Mouse (Mus musculus) limb, embryonic 14.5 days (tissue): ENCODE results near the gene 2510039O18Rik. TPM values are rescaled to one million over a fixed set of nuclear protein-coding genes. Genes with fewer than 3 reads are reported as not detected.

Experiments used
- ATAC-seq: fragments of 200-750 bp; cut with Nextera tagmentation; 2 replicates; pipeline ENCODE4 v1.8.0; 2017; ENCODE audit warnings: low read depth, moderate number of reproducible peaks, moderate TSS enrichment; ENCODE audit not compliant: low FRiP score
- DNase-seq: peaks from one replicate; pipeline ENCODE4 v3.0.0-alpha.2; 2015; ENCODE audit warnings: low spot score
- H3K27ac ChIP-seq: fragments of 300-500 bp; sonication (generic); replicated peaks from 2 replicates; pipeline ENCODE4 v1.5.1; 2014; ENCODE audit warnings: low read depth, mild to moderate bottlenecking, low read length, moderate library complexity, mixed read lengths
- H3K27me3 ChIP-seq: fragments of 300-500 bp; sonication (generic); 2 replicates; pipeline ENCODE4 v1.6.1; 2014; ENCODE audit warnings: low read length, mixed read lengths; ENCODE audit not compliant: control insufficient read depth, insufficient read depth
- H3K36me3 ChIP-seq: fragments of 300-500 bp; sonication (generic); 2 replicates; pipeline ENCODE4 v1.6.1; 2014; ENCODE audit warnings: mild to moderate bottlenecking, low read length, moderate library complexity, mixed read lengths; ENCODE audit not compliant: control insufficient read depth, insufficient read depth
- H3K4me1 ChIP-seq: fragments of 300-500 bp; sonication (generic); 2 replicates; pipeline ENCODE4 v1.6.1; 2014; ENCODE audit warnings: antibody characterized with exemption, low read length, mixed read lengths; ENCODE audit not compliant: control insufficient read depth, insufficient read depth
- H3K4me2 ChIP-seq: fragments of 300-500 bp; sonication (generic); replicated peaks from 2 replicates; pipeline ENCODE4 v1.6.1; 2014; ENCODE audit warnings: low read depth, mild to moderate bottlenecking, low read length, moderate library complexity; ENCODE audit not compliant: severe bottlenecking
- H3K4me3 ChIP-seq: fragments of 300-500 bp; sonication (generic); replicated peaks from 2 replicates; pipeline ENCODE4 v1.5.1; 2014; ENCODE audit warnings: low read length
- H3K9ac ChIP-seq: fragments of 300-500 bp; sonication (generic); 2 replicates; pipeline ENCODE4 v1.6.1; 2014; ENCODE audit warnings: mild to moderate bottlenecking, low read depth, low read length, moderate library complexity; ENCODE audit not compliant: severe bottlenecking
- H3K9me3 ChIP-seq: fragments of 300-500 bp; sonication (generic); 2 replicates; pipeline ENCODE4 v1.6.1; 2016; ENCODE audit warnings: low read length; ENCODE audit not compliant: control insufficient read depth
- POLR2A ChIP-seq: fragments of 200-500 bp; IDR thresholded peaks from 2 replicates; pipeline ENCODE4 v1.8.0; 2012; ENCODE audit warnings: inconsistent platforms, mild to moderate bottlenecking, moderate library complexity, borderline replicate concordance; ENCODE audit not compliant: insufficient read depth, insufficient read length; ENCODE audit errors: extremely low read depth
- WGBS: fragments of 180-500 bp; shearing (Covaris S2); extraction: QIAGEN DNeasy Blood & Tissue Kit; methylation state at CpG from one replicate; pipeline ENCODE4 v1.1.7; 2014; 5-methylcytosine and 5-hydroxymethylcytosine counted together
- polyA plus RNA-seq, 2 experiments: library from polyadenylated mRNA; depleted of rRNA in 1 of 2; stranded (reverse) in 1 of 2; unstranded in 1 of 2; fragments of >200 nt; fragmentation: Nextera tagmentation in 1 of 2; extraction: Ambion mirVana in 1 of 2; gene quantifications; 2 replicates each; pipeline versions ENCODE4 v1.2.1 to v1.2.3; 2012 to 2014

Gene 2510039O18Rik
- polyA plus RNA-seq, 2 experiments: 25.9 to 63.2 TPM

DNA sequence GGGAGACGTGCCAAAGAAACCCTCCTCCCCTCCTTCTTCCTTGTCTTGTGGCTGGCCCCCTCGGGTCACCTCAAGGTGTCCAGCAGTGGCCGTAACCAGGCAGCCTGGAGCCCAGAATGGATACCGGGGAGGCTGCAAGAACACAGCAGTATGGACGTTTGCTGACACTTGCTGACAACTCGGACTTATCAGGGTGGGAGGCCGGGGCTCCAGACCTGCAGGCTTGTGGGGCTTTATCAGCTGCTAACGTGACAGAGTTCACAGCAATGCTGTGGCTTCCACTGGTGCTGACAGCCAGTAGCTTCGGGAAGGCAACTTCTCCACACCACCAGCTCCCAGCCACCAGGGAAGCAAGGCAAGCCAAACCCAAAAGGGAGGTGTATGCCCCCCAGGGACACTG is 28.6 kb downstream of the 2510039O18Rik start:
- no peak overlapping the region for H3K27ac ChIP-seq
- H3K4me1 ChIP-seq: no peaks in the 10 kb centered on the region
- WGBS: 51% methylated on average over 9 of the region's 9 CpGs
- no peaks in the 10 kb centered on the region for H3K27me3 ChIP-seq
- no peak overlapping the region for H3K9ac ChIP-seq
- no peak overlapping the region for H3K4me3 ChIP-seq
- DNase-seq (no peak), ATAC-seq (no peak)
- H3K9me3 ChIP-seq: no peaks in the 10 kb centered on the region
- H3K4me2 ChIP-seq: no peak overlapping the region
- TF ChIP-seq POLR2A: no peak
- H3K36me3 ChIP-seq: no peaks in the 10 kb centered on the region

- no peaks in the 10 kb centered on the region for H3K4me1 ChIP-seq
- TF ChIP-seq POLR2A: no peak
- H3K27ac ChIP-seq: no peak overlapping the region
- no peak for ATAC-seq
- DNase-seq: no peak
- no peaks in the 10 kb centered on the region for H3K36me3 ChIP-seq
- no peaks in the 10 kb centered on the region for H3K9me3 ChIP-seq
- H3K9ac ChIP-seq: no peak overlapping the region
- H3K4me2 ChIP-seq: no peak overlapping the region
- H3K27me3 ChIP-seq: no peaks in the 10 kb centered on the region
- WGBS: 74% methylated on average over 3 of the region's 3 CpGs
- H3K4me3 ChIP-seq: no peak overlapping the region
Measured at GRCm38 (mm10) chr4:147976237-147976636, 35.5 kb downstream of the 2510039O18Rik start.

GRCm38 (mm10) chr4:147977726-147978125 is 37.0 kb downstream of the 2510039O18Rik start:
- DNase-seq: no peak
- no peaks in the 10 kb centered on the region for H3K4me1 ChIP-seq
- no peak overlapping the region for H3K27ac ChIP-seq
- no peaks in the 10 kb centered on the region for H3K36me3 ChIP-seq
- no peak overlapping the region for H3K4me2 ChIP-seq
- no peaks in the 10 kb centered on the region for H3K27me3 ChIP-seq
- no peak overlapping the region for H3K4me3 ChIP-seq
- no peaks in the 10 kb centered on the region for H3K9me3 ChIP-seq
- no peak for ATAC-seq
- no peak for TF ChIP-seq POLR2A
- whole genome bisulfite sequencing: 76% methylated on average over 4 of the region's 4 CpGs
- no peak overlapping the region for H3K9ac ChIP-seq

- DNase-seq: no peak
- H3K4me2 ChIP-seq: no peak overlapping the region
- ATAC-seq: no peak
- H3K36me3 ChIP-seq: no peaks in the 10 kb centered on the region
- H3K9me3 ChIP-seq: no peaks in the 10 kb centered on the region
- no peak overlapping the region for H3K9ac ChIP-seq
- no peak overlapping the region for H3K27ac ChIP-seq
- no peak for TF ChIP-seq POLR2A
- no peak overlapping the region for H3K4me3 ChIP-seq
- no peaks in the 10 kb centered on the region for H3K4me1 ChIP-seq
- 85% methylated on average over 6 of the region's 6 CpGs for WGBS
- no peaks in the 10 kb centered on the region for H3K27me3 ChIP-seq
Measured at GRCm38 (mm10) chr4:147978391-147978790, 37.7 kb downstream of the 2510039O18Rik start.

DNA sequence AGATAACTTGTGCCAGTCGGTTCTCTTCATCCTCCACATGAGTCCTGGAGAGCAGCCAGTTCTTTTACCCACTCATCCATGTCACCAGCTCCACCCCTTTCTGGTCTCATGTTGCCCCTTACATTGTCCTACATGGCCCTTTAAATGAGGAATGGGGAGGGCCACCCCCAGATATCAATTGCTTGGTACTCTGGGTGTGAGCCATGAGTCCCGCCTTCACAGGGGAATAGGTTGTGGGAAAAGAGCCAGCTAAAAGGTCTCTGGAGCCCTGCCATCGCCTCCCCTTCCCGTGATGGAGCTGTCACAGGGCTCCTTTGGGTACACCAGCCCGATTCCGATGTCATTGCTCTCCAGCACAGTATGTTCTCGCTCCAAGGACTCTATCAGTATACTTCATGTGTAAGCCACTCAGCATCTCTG is 38.8 kb downstream of the 2510039O18Rik start:
- Histone ChIP-seq H3K27me3 (no peaks in the 10 kb centered on the region), H3K9ac (no peak overlapping the region), H3K4me1 (no peaks in the 10 kb centered on the region), H3K27ac (no peak overlapping the region), H3K36me3 (no peaks in the 10 kb centered on the region), H3K4me3 (no peak overlapping the region), H3K9me3 (no peaks in the 10 kb centered on the region), H3K4me2 (no peak overlapping the region)
- ATAC-seq: no peak
- no peak for TF ChIP-seq POLR2A
- 78% methylated on average over 7 of the region's 7 CpGs for WGBS
- no peak for DNase-seq
